Comparison of ENCODE assay signal across 26 mouse cellular contexts in the genomic region with DNA sequence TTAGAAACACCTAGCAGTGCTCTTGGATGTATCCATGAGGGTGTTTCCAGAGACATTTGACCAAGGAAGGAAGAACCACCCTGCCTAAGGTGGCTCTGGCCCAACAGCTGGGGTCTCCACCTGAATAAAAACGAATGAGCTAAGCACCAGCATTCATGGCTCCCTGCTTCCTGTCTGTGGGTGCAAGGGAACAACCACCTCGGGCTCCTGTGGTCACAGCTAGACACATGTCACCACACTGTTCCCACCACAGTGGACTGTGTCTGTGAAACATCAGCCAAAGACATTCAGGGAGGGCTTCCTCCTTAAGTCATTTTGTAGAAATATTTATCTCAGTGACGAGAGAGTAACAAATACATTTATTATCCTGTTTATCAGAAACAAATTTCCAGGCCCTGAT.
DNase-seq lines count a peak whose midpoint lies in the region; ATAC-seq lines count a peak whose summit lies in the region.
"Had no signal": no experiment of that assay in that cellular context is flagged by ENCODE, and none has a peak within 500 bp of the region (broad histone marks: within the 10 kb centered on the region; RNA-seq: fewer than 3 reads in every experiment).

No protein-coding gene starts in this region.

- WGBS in liver, embryonic 12.5 days (ENCODE audit: insufficient replicate concordance), result 27% methylated on average over 3 of the region's 3 CpGs

- H3K4me3 ChIP-seq in liver, embryonic 12.5 days, result no peak overlapping the region
- H3K4me3 ChIP-seq: embryonic facial prominence, embryonic 13.5 days; embryonic facial prominence, embryonic 15.5 days; erythroblast, embryonic 14.5 days; forebrain, embryonic 10.5 days; forebrain, embryonic 12.5 days had no signal

- H3K4me2 ChIP-seq in liver, embryonic 12.5 days, result no peak overlapping the region
- H3K4me2 ChIP-seq: embryonic facial prominence, embryonic 13.5 days; embryonic facial prominence, embryonic 15.5 days; forebrain, embryonic 12.5 days had no signal

- no peaks in the 10 kb centered on the region for H3K27me3 ChIP-seq in liver, embryonic 12.5 days (replicated peaks)
- H3K27me3 ChIP-seq: CH12.LX; embryonic facial prominence, embryonic 13.5 days; embryonic facial prominence, embryonic 15.5 days; forebrain, embryonic 12.5 days; Patski had no signal

- no peak overlapping the region for H3K9ac ChIP-seq in liver, embryonic 12.5 days
- H3K9ac ChIP-seq: embryonic facial prominence, embryonic 13.5 days; embryonic facial prominence, embryonic 15.5 days; forebrain, embryonic 12.5 days had no signal

- ATAC-seq in common myeloid progenitor, adult 5-6 weeks (replicated peaks; ENCODE audit: low read depth, poor library complexity, severe bottlenecking), result peak; percentile 65; the same call in 1 of the 2 replicates
- ATAC-seq in hematopoietic stem cell, adult 5-6 weeks (replicated peaks in 1 of 2; ENCODE audit: insufficient read depth in 1 of 2, low FRiP score in 2 of 2, low TSS enrichment in 1 of 2, low read depth in 1 of 2, poor library complexity in 2 of 2, severe bottlenecking in 2 of 2), result peak; percentile 39 to 53; a peak in 2 of 4 replicates
- ATAC-seq in liver, embryonic 12.5 days, result no peak
- ATAC-seq: activated CD4-positive, CD25-positive, alpha-beta regulatory T cell, adult 4 months; CD4-positive, CD25-positive, alpha-beta regulatory T cell, adult 4 months; forebrain, embryonic 14.5 days; forebrain, embryonic 16.5 days; Patski had no signal

- H3K36me3 ChIP-seq in liver, embryonic 12.5 days, result no peaks in the 10 kb centered on the region
- H3K36me3 ChIP-seq: embryonic facial prominence, embryonic 13.5 days; embryonic facial prominence, embryonic 15.5 days; forebrain, embryonic 10.5 days; forebrain, embryonic 12.5 days had no signal

- no peak overlapping the region for H3K27ac ChIP-seq in liver, embryonic 12.5 days
- H3K27ac ChIP-seq: embryonic facial prominence, embryonic 13.5 days; embryonic facial prominence, embryonic 15.5 days; forebrain, embryonic 10.5 days; forebrain, embryonic 12.5 days had no signal

- H3K9me3 ChIP-seq in liver, embryonic 12.5 days (replicated peaks), result no peaks in the 10 kb centered on the region
- H3K9me3 ChIP-seq: embryonic facial prominence, embryonic 13.5 days; embryonic facial prominence, embryonic 15.5 days; forebrain, embryonic 10.5 days; forebrain, embryonic 12.5 days; G1E had no signal

- H3K4me1 ChIP-seq in liver, embryonic 12.5 days, result peaks cover 3% of the 10 kb centered on the region
- H3K4me1 ChIP-seq: forebrain, embryonic 12.5 days had no signal

- DNase-seq in cerebellum, adult 9-10 months, result no peak
- DNase-seq in cerebellum, adult 8-10 months, result no peak
- DNase-seq: adrenal gland, adult 8-10 months; adrenal gland, postnatal 14 days; adrenal gland, postnatal 36 days; B cell, adult 2 months; cerebellum, adult 11-12 months; cerebellum, adult 2 months; cerebellum, postnatal 10 days; cerebellum, postnatal 25 days; embryo, embryonic 11 days had no signal
